Mouse (Mus musculus): ENCODE measurements around the gene Ralgps1. TPM values are rescaled to one million over a fixed set of nuclear protein-coding genes. Genes with fewer than 3 reads are reported as not detected.
A peak's percentile ranks its signal among the peaks of the same experiment; 100 is the strongest.
"Not testable (repeated sequence)": the region's sequence is repeated elsewhere in the genome, so short reads cannot be mapped to it uniquely, and the experiment has no call there.

Ralgps1 gene
- total RNA-seq, 2 experiments from 2014 or later, result 6.6 to 7.3 TPM

GRCm38 (mm10) chr2:33134766-33135490, 236.4 kb downstream of the Ralgps1 start:
- peak; percentile 35 to 54 for DNase-seq

GRCm38 (mm10) chr2:33132306-33132705, 239.0 kb downstream of the Ralgps1 start:
- peak in 1 of 2 experiments; percentile 10 for DNase-seq

- DNase-seq, result peak; percentile 79
These were observed 239.7 kb downstream of the Ralgps1 start, which contains the start of gene Garnl3 for GRCm38 (mm10) chr2:33131500-33132092. Gene Garnl3, minus strand, starts transcription at chr2:33131654.

- peak; percentile 98 for DNase-seq
These were observed 240.5 kb downstream of the Ralgps1 start for GRCm38 (mm10) chr2:33130526-33131483.

GRCm38 (mm10) chr2:33130141-33130525, 241.2 kb downstream of the Ralgps1 start:
- no peak for DNase-seq

GRCm38 (mm10) chr2:33129696-33130095, 241.6 kb downstream of the Ralgps1 start:
- DNase-seq, result peak; percentile 10 to 27

GRCm38 (mm10) chr2:33129005-33129404, 242.3 kb downstream of the Ralgps1 start:
- no peak for DNase-seq

GRCm38 (mm10) chr2:33127271-33127670, 244.0 kb downstream of the Ralgps1 start:
- DNase-seq, result peak; percentile 10 to 40

GRCm38 (mm10) chr2:33122856-33123255, 248.4 kb downstream of the Ralgps1 start:
- DNase-seq, result peak in 1 of 2 experiments; percentile 17

GRCm38 (mm10) chr2:33100536-33100935, 270.8 kb downstream of the Ralgps1 start:
- DNase-seq, result no peak

GRCm38 (mm10) chr2:33097326-33097725, 274.0 kb downstream of the Ralgps1 start:
- not testable (repeated sequence) for DNase-seq

- no peak for DNase-seq
These were observed 276.0 kb downstream of the Ralgps1 start for GRCm38 (mm10) chr2:33095221-33095671.

GRCm38 (mm10) chr2:33090620-33091520, 280.4 kb downstream of the Ralgps1 start:
- DNase-seq, result peak in 1 of 2 experiments; percentile 7

- DNase-seq, result not testable (repeated sequence)
These were observed 281.3 kb downstream of the Ralgps1 start for GRCm38 (mm10) chr2:33090033-33090400.

GRCm38 (mm10) chr2:33089356-33090032, 281.8 kb downstream of the Ralgps1 start:
- DNase-seq, result no peak

GRCm38 (mm10) chr2:33086671-33087363, 284.5 kb downstream of the Ralgps1 start:
- no peak for DNase-seq

- DNase-seq, result no peak
These were observed 285.2 kb downstream of the Ralgps1 start for GRCm38 (mm10) chr2:33086016-33086596.

- DNase-seq, result no peak
These were observed 287.1 kb downstream of the Ralgps1 start for GRCm38 (mm10) chr2:33084221-33084620.
